In the genomic region with DNA sequence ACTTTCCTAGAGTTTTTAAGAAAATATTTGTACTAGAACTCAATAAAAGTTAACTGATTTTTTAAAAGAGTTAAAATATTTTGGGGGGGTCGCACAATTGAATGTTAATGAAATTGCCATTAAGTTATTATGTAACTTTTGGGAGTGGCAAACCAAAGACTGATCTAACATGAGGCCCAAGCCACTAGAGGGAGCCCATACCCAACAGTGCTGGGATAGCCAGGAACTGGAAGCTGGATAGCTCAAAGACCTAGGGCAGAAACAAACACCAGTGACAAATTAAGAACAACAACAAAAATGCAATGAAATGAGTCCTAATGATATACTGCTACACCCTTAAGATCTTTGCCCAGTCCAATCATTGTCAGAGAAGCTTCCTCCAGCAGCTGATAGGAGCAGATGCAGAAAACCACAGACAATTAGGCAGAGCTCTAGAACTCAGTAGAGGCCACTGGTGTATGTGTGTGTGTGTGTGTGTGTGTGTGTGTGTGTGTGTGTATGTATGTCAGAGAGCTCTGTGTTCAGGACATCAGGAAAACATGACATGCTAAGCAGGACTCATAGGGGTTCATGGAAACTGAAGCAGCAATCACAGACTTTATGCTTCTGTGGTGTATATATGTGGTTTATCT, we compare ENCODE assay signal across 10 mouse cellular contexts.
DNase-seq lines count a peak whose midpoint lies in the region; ATAC-seq and TF ChIP-seq lines count a peak whose summit lies in the region.
"Had no signal": no experiment of that assay in that cellular context is flagged by ENCODE, and none has a peak within 500 bp of the region (broad histone marks: within the 10 kb centered on the region; RNA-seq: fewer than 3 reads in every experiment).

No protein-coding gene starts in this region.

- no peak overlapping the region for H3K9ac ChIP-seq in forebrain, embryonic 15.5 days (replicated peaks)
- no peak overlapping the region for H3K9ac ChIP-seq in embryonic facial prominence, embryonic 11.5 days (replicated peaks; ENCODE audit: low read length)
- H3K9ac ChIP-seq: heart, embryonic 13.5 days; neural tube, embryonic 12.5 days had no signal

- no peak for ATAC-seq in forebrain, embryonic 15.5 days (replicated peaks)
- no peak for ATAC-seq in embryonic facial prominence, embryonic 11.5 days (replicated peaks; ENCODE audit: insufficient number of reproducible peaks, low FRiP score, low TSS enrichment, low read depth)
- no peak for ATAC-seq in CD4-positive, CD25-positive, alpha-beta regulatory T cell, adult 4 months

- TF ChIP-seq CTCF in thymus, adult 2 months (IDR thresholded peaks at IDR 0.05; ENCODE audit: borderline replicate concordance, control insufficient read depth, extremely low read depth, insufficient read depth, low read length, poor library complexity), result no peak

- H3K36me3 ChIP-seq in forebrain, embryonic 10.5 days (replicated peaks), result no peaks in the 10 kb centered on the region
- no peaks in the 10 kb centered on the region for H3K36me3 ChIP-seq in forebrain, embryonic 15.5 days
- no peaks in the 10 kb centered on the region for H3K36me3 ChIP-seq in thymus, adult 2 months (ENCODE audit: control insufficient read depth, insufficient read depth, low read length)
- no peaks in the 10 kb centered on the region for H3K36me3 ChIP-seq in embryonic facial prominence, embryonic 11.5 days (replicated peaks; ENCODE audit: control insufficient read depth, insufficient read depth, low read depth, low read length)
- H3K36me3 ChIP-seq: heart, embryonic 13.5 days; neural tube, embryonic 12.5 days had no signal

- no peak overlapping the region for H3K4me3 ChIP-seq in forebrain, embryonic 10.5 days
- H3K4me3 ChIP-seq in forebrain, embryonic 15.5 days, result no peak overlapping the region
- H3K4me3 ChIP-seq in thymus, adult 2 months (ENCODE audit: control insufficient read depth, insufficient read depth, low read length), result no peak overlapping the region
- no peak overlapping the region for H3K4me3 ChIP-seq in embryonic facial prominence, embryonic 11.5 days (ENCODE audit: low read depth, low read length)
- H3K4me3 ChIP-seq: heart, embryonic 13.5 days; neural tube, embryonic 12.5 days had no signal

- H3K4me2 ChIP-seq in forebrain, embryonic 15.5 days (replicated peaks), result no peak overlapping the region
- no peak overlapping the region for H3K4me2 ChIP-seq in embryonic facial prominence, embryonic 11.5 days (ENCODE audit: low read depth, low read length)
- H3K4me2 ChIP-seq: heart, embryonic 13.5 days; neural tube, embryonic 12.5 days had no signal

- H3K9me3 ChIP-seq in forebrain, embryonic 10.5 days, result no peaks in the 10 kb centered on the region
- no peaks in the 10 kb centered on the region for H3K9me3 ChIP-seq in forebrain, embryonic 15.5 days
- no peaks in the 10 kb centered on the region for H3K9me3 ChIP-seq in embryonic facial prominence, embryonic 11.5 days (replicated peaks; ENCODE audit: control insufficient read depth, low read length)
- H3K9me3 ChIP-seq: heart, embryonic 13.5 days; neural tube, embryonic 12.5 days had no signal

- 23% methylated on average over 1 of the region's 1 CpGs for WGBS in forebrain, embryonic 10.5 days
- WGBS in forebrain, embryonic 15.5 days, result 10% methylated on average over 1 of the region's 1 CpGs
- WGBS in thymus, adult 2 months, result 51% methylated on average over 1 of the region's 1 CpGs
- 4% methylated on average over 1 of the region's 1 CpGs for WGBS in embryonic facial prominence, embryonic 11.5 days

- no peak for TF ChIP-seq POLR2A in thymus, adult 2 months (IDR thresholded peaks at IDR 0.05; ENCODE audit: control insufficient read depth, extremely low read depth, insufficient read depth, low read length, poor library complexity)

- peak; percentile 27 for DNase-seq in forebrain, embryonic 10.5 days (ENCODE audit: extremely low spot score, low spot score)
- peak; percentile 6 for DNase-seq in thymus, postnatal 4 days
- DNase-seq in thymus, adult 2 months, result no peak
- DNase-seq in embryonic facial prominence, embryonic 11.5 days (ENCODE audit: low spot score), result peak; percentile 74
- peak; percentile 61 for DNase-seq in kidney, postnatal 14 days
- peak; percentile 68 for DNase-seq in lung, postnatal 10 days

- no peaks in the 10 kb centered on the region for H3K27me3 ChIP-seq in forebrain, embryonic 10.5 days (ENCODE audit: poor library complexity, severe bottlenecking)
- H3K27me3 ChIP-seq in forebrain, embryonic 15.5 days, result no peaks in the 10 kb centered on the region
- H3K27me3 ChIP-seq in thymus, adult 2 months (ENCODE audit: control insufficient read depth, insufficient read depth, low read length), result no peaks in the 10 kb centered on the region
- no peaks in the 10 kb centered on the region for H3K27me3 ChIP-seq in embryonic facial prominence, embryonic 11.5 days (ENCODE audit: control insufficient read depth, insufficient read depth, low read length)
- H3K27me3 ChIP-seq: heart, embryonic 13.5 days; neural tube, embryonic 12.5 days had no signal

- no peak overlapping the region for H3K27ac ChIP-seq in forebrain, embryonic 10.5 days
- no peak overlapping the region for H3K27ac ChIP-seq in forebrain, embryonic 15.5 days (replicated peaks)
- H3K27ac ChIP-seq in thymus, adult 2 months (ENCODE audit: control insufficient read depth, insufficient read depth, low read length), result no peak overlapping the region
- H3K27ac ChIP-seq in embryonic facial prominence, embryonic 11.5 days (replicated peaks; ENCODE audit: low read depth, low read length), result no peak overlapping the region
- H3K27ac ChIP-seq: heart, embryonic 13.5 days; neural tube, embryonic 12.5 days had no signal

- H3K4me1 ChIP-seq in forebrain, embryonic 10.5 days, result no peaks in the 10 kb centered on the region
- H3K4me1 ChIP-seq in forebrain, embryonic 15.5 days, result no peaks in the 10 kb centered on the region
- no peaks in the 10 kb centered on the region for H3K4me1 ChIP-seq in thymus, adult 2 months (replicated peaks; ENCODE audit: control insufficient read depth, insufficient read depth, low read length)
- H3K4me1 ChIP-seq in embryonic facial prominence, embryonic 11.5 days (ENCODE audit: control insufficient read depth, insufficient read depth, low read length), result no peaks in the 10 kb centered on the region
- H3K4me1 ChIP-seq: heart, embryonic 13.5 days; neural tube, embryonic 12.5 days had no signal
